ENCODE assay signal across 13 mouse cellular contexts in the genomic region with DNA sequence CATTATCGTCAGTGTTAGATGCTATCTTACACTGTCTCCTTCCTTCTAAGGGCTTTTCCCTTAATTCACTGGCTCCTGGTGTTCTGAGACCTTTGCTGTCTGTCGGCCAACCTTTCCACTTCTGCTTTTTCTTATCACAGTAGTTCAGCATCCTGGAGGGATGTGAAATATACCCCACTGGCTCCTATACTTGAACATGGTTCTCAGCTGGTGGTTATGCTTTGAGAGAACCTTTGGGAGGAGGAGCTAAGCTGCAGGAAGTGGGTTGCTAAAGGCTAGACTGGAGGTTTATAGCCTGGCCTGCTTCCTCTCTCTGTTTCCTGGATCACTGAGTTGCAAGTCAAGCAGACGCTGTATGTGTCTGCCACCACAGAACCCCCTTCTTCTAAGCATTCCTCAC.
DNase-seq lines count a peak whose midpoint lies in the region; ATAC-seq and TF ChIP-seq lines count a peak whose summit lies in the region.
"Had no signal": no experiment of that assay in that cellular context is flagged by ENCODE, and none has a peak within 500 bp of the region (broad histone marks: within the 10 kb centered on the region; RNA-seq: fewer than 3 reads in every experiment).

No protein-coding gene starts in this region.

- H3K36me3 ChIP-seq in liver, postnatal 0 days (replicated peaks; ENCODE audit: insufficient read depth, low read length), result no peaks in the 10 kb centered on the region
- no peaks in the 10 kb centered on the region for H3K36me3 ChIP-seq in forebrain, embryonic 16.5 days (ENCODE audit: control insufficient read depth, insufficient read depth)
- H3K36me3 ChIP-seq in intestine, postnatal 0 days (ENCODE audit: control insufficient read depth, insufficient read depth), result no peaks in the 10 kb centered on the region
- H3K36me3 ChIP-seq: forebrain, embryonic 10.5 days; heart, embryonic 15.5 days had no signal

- no peak overlapping the region for H3K27ac ChIP-seq in liver, postnatal 0 days (ENCODE audit: low read depth)
- no peak overlapping the region for H3K27ac ChIP-seq in forebrain, embryonic 16.5 days (ENCODE audit: low read length)
- no peak overlapping the region for H3K27ac ChIP-seq in intestine, postnatal 0 days (ENCODE audit: low read depth, low read length)
- H3K27ac ChIP-seq: forebrain, embryonic 10.5 days; heart, embryonic 15.5 days had no signal

- H3K9ac ChIP-seq in liver, postnatal 0 days (replicated peaks), result no peak overlapping the region
- no peak overlapping the region for H3K9ac ChIP-seq in forebrain, embryonic 16.5 days (replicated peaks; ENCODE audit: low read depth, low read length)
- no peak overlapping the region for H3K9ac ChIP-seq in intestine, postnatal 0 days (ENCODE audit: low read depth, low read length)
- H3K9ac ChIP-seq: heart, embryonic 15.5 days had no signal

- H3K4me1 ChIP-seq in liver, postnatal 0 days (ENCODE audit: insufficient read depth), result 0 out of 2 replicates have a peak, but pooled peaks cover 4% of the 10 kb centered on the region
- H3K4me1 ChIP-seq in forebrain, embryonic 16.5 days (replicated peaks; ENCODE audit: control insufficient read depth, insufficient read depth, low read length), result no peaks in the 10 kb centered on the region
- H3K4me1 ChIP-seq in intestine, postnatal 0 days (replicated peaks; ENCODE audit: control insufficient read depth, insufficient read depth, low read length), result no peaks in the 10 kb centered on the region
- H3K4me1 ChIP-seq: forebrain, embryonic 10.5 days; heart, embryonic 15.5 days had no signal

- no peak overlapping the region for H3K4me3 ChIP-seq in liver, postnatal 0 days (ENCODE audit: low read depth, low read length)
- no peak overlapping the region for H3K4me3 ChIP-seq in forebrain, embryonic 16.5 days (replicated peaks; ENCODE audit: low read length)
- H3K4me3 ChIP-seq in intestine, postnatal 0 days (ENCODE audit: low read depth, low read length), result no peak overlapping the region
- H3K4me3 ChIP-seq: forebrain, embryonic 10.5 days; heart, embryonic 15.5 days; myocyte had no signal

- H3K4me2 ChIP-seq in liver, postnatal 0 days (ENCODE audit: low read depth, low read length), result no peak overlapping the region
- no peak overlapping the region for H3K4me2 ChIP-seq in forebrain, embryonic 16.5 days (ENCODE audit: low read length)
- no peak overlapping the region for H3K4me2 ChIP-seq in intestine, postnatal 0 days (replicated peaks; ENCODE audit: low read depth)
- H3K4me2 ChIP-seq: heart, embryonic 15.5 days had no signal

- 20% methylated on average over 3 of the region's 3 CpGs for WGBS in liver, postnatal 0 days (ENCODE audit: insufficient replicate concordance)
- 86% methylated on average over 3 of the region's 3 CpGs for WGBS in forebrain, embryonic 16.5 days
- 70% methylated on average over 3 of the region's 3 CpGs for WGBS in intestine, postnatal 0 days

- intact Hi-C loops in heart, postnatal 25 days (cut with DNase I), result no loop called here

- peak; percentile 80 for ATAC-seq in CD4-positive, CD25-positive, alpha-beta regulatory T cell, adult 4 months
- 0 out of 2 replicates have a peak, but pooled peaks have one; percentile 19 for ATAC-seq in liver, postnatal 0 days
- no peak for ATAC-seq in forebrain, embryonic 16.5 days
- no peak for ATAC-seq in intestine, postnatal 0 days

- no peaks in the 10 kb centered on the region for H3K9me3 ChIP-seq in liver, postnatal 0 days (ENCODE audit: low read length)
- no peaks in the 10 kb centered on the region for H3K9me3 ChIP-seq in forebrain, embryonic 16.5 days (ENCODE audit: control insufficient read depth, low read length)
- no peaks in the 10 kb centered on the region for H3K9me3 ChIP-seq in intestine, postnatal 0 days (ENCODE audit: control insufficient read depth)
- H3K9me3 ChIP-seq: forebrain, embryonic 10.5 days; heart, embryonic 15.5 days had no signal

- peak; percentile 35 for DNase-seq in T-cell, adult 2 months (ENCODE audit: low spot score)
- no peak for DNase-seq in liver, postnatal 0 days
- peak; percentile 83 for DNase-seq in thymus, postnatal 0 days (ENCODE audit: low spot score)
- no peak for DNase-seq in heart, postnatal 25 days (ENCODE audit: low spot score)
- DNase-seq: adrenal gland, adult 8-10 months; cerebellum, adult 11 months; kidney, postnatal 10 days had no signal

- H3K27me3 ChIP-seq in liver, postnatal 0 days (ENCODE audit: insufficient read depth, low read length), result no peaks in the 10 kb centered on the region
- H3K27me3 ChIP-seq in forebrain, embryonic 16.5 days (replicated peaks; ENCODE audit: control insufficient read depth, insufficient read depth, low read length), result no peaks in the 10 kb centered on the region
- no peaks in the 10 kb centered on the region for H3K27me3 ChIP-seq in intestine, postnatal 0 days (replicated peaks; ENCODE audit: control insufficient read depth, insufficient read depth, low read length)
- H3K27me3 ChIP-seq: heart, embryonic 15.5 days had no signal

- TF ChIP-seq CTCF in liver, postnatal 0 days (IDR thresholded peaks at IDR 0.05; ENCODE audit: low read depth), result no peak
- TF ChIP-seq CTCF in intestine, postnatal 0 days (IDR thresholded peaks at IDR 0.05; ENCODE audit: low read depth), result no peak

- TF ChIP-seq EP300 in liver, postnatal 0 days (IDR thresholded peaks at IDR 0.05; ENCODE audit: low read depth), result no peak

Comparison
In these comparisons a context has a peak if more than half of its experiments do, and no peak if none do; other contexts are left out.
1. ATAC-seq: peak in CD4-positive, CD25-positive, alpha-beta regulatory T cell, adult 4 months (single experiment) and liver, postnatal 0 days (single experiment); none in forebrain, embryonic 16.5 days (single experiment) and intestine, postnatal 0 days (single experiment).
2. DNase-seq: peak in T-cell, adult 2 months (single experiment) and thymus, postnatal 0 days (single experiment); none in liver, postnatal 0 days (single experiment) and heart, postnatal 25 days (single experiment).